Comparison of ENCODE assay signal across 1 mouse cellular context in genomic region chrX:157598186-157598996, GRCm38 (mm10).
TF ChIP-seq lines count a peak whose summit lies in the region.

Gene Mbtps2, minus strand, starts transcription at chrX:157598715.

TF ChIP-seq in CH12.LX, 34 proteins besides CTCF, POLR2A, EP300 and RAD21 (continued from another document):
- TF ChIP-seq POLR2AphosphoS2 (IDR thresholded peaks at IDR 0.05; ENCODE audit: low read depth, low read length) (no peak), RCOR1 (conservative IDR thresholded peaks at IDR 0.05; ENCODE audit: low read depth, low read length) (no peak)
